Mouse (Mus musculus) ES-Bruce4 (cell line): ENCODE measurements at regions not wholly inside any gene's neighbourhood (a gene's known extent, or its start where the extent isn't known, plus 50 kb on each side); places are given as distances from the start of the nearest gene placed in this dataset.

Experiments used
- CTCF ChIP-seq: IDR thresholded peaks from one replicate; pipeline ENCODE4 v1.8.1; 2011; ENCODE audit warnings: low read depth, low read length
- EP300 ChIP-seq: IDR thresholded peaks from 2 replicates; pipeline ENCODE4 v1.6.1; 2011; ENCODE audit warnings: low read depth, low read length; ENCODE audit not compliant: insufficient read depth
- POLR2A ChIP-seq: IDR thresholded peaks from one replicate; pipeline ENCODE4 v1.8.1; 2011; ENCODE audit warnings: low read length; ENCODE audit not compliant: insufficient read depth

DNA sequence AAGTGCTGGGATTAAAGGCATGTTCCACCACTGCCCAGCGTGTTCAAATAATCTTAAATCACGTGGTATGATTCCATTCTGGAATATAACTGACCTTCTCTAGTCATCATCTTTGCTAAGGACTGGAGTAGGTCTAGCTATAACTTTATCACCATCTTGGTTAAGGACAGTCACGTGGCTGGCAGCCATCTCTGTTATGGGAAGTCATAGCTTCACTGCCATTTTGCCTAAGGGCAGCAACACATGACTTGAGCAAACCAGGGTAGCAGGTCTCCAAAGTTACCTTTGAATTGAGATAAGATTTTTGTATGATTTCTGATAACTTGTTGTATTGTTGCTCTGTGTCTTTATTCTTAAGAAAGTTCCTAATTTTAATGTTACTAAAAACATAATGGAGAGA is 96.2 kb downstream of the Nucb2 start:
- no peak for TF ChIP-seq CTCF
- TF ChIP-seq POLR2A, result no peak
- TF ChIP-seq EP300, result no peak
